Mouse (Mus musculus) testis, postnatal 14 days (tissue): Measurements from ENCODE around the gene Adcy1.
"Not testable (repeated sequence)": the region's sequence is repeated elsewhere in the genome, so short reads cannot be mapped to it uniquely, and the experiment has no call there.

Source experiments
- DNase-seq: peaks from one replicate; pipeline ENCODE4 v3.0.0; 2021; ENCODE audit warnings: low spot score

Gene Adcy1

DNA sequence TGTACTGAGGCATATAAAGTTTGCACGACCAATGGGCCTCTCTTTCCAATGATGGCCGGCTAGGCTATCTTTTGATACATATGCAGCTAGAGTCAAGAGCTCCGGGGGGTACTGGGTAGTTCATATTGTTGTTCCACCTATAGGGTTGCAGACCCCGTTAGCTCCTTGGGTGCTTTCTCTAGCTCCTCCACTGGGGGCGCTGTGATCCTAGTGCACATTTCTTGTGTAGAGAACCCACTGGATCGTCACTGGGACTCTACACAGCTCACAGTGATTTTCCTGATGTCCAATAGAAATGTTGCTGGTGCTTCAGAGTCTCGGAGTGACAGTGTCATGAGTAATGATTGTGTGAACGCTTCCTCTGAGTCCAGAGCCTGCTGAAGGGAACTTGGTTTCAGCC lies 158.5 kb downstream of the Adcy1 start:
- not testable (repeated sequence) for DNase-seq

DNA sequence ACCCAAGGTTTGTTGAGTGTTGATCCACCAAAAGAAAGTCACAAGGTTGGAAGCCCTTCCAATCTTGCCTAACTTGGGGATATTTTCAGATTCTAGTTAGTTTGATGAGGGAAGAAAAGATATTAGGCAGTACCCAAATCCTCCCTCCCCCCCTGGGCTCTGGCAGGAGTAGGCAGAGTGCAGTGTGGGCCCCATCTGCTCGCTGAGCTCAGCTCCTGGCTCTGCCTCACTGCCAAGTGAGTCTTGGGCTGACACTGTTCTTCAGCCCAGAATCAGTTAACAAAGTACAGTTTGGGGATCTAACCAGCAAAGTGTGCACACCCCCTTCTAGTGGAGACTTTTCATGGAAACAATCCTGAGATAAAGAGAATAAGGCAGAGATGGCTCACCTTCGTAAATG lies 162.9 kb downstream of the Adcy1 start:
- DNase-seq = no peak

- no peak for DNase-seq
Observed at GRCm38 (mm10) chr11:7226810-7227550, 163.7 kb downstream of the Adcy1 start.

- no peak for DNase-seq
Observed at GRCm38 (mm10) chr11:7228107-7228506, 164.8 kb downstream of the Adcy1 start.
